9 mouse cellular contexts compared by ENCODE assay signal in the genomic region with DNA sequence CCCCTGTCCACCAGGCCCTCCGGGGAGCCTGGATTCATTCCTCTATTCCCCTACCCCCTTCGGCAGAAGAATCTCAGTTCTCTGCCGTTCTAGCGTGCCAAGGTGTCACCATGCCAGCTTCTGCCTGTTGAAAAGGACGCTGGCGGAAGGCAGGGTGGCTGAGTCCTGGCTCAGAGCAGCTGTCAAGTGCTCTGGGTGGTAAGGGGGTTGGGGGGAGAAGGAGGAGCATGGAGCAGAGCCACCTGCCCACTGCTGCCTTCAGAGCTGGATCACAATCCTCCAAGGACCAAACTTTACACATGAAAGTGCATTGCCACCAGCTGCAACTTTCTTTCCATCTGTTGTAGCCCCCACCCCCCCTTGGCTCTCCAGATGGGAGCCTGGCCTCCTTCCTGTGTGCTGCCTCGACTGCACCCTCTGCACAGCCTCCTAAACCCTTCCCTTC. TPM values are rescaled to one million over a fixed set of nuclear protein-coding genes. Genes with fewer than 3 reads are reported as not detected.
DNase-seq lines count a peak whose midpoint lies in the region; ATAC-seq and TF ChIP-seq lines count a peak whose summit lies in the region.
"Had no signal": no experiment of that assay in that cellular context is flagged by ENCODE, and none has a peak within 500 bp of the region (broad histone marks: within the 10 kb centered on the region; RNA-seq: fewer than 3 reads in every experiment).

No protein-coding gene starts in this region.

- no peaks in the 10 kb centered on the region for H3K27me3 ChIP-seq in heart, embryonic 12.5 days (replicated peaks)
- no peaks in the 10 kb centered on the region for H3K27me3 ChIP-seq in embryonic facial prominence, embryonic 11.5 days (ENCODE audit: control insufficient read depth, insufficient read depth, low read length)
- no peaks in the 10 kb centered on the region for H3K27me3 ChIP-seq in hindbrain, postnatal 0 days (ENCODE audit: insufficient read depth, low read length)
- H3K27me3 ChIP-seq in neural tube, embryonic 15.5 days (replicated peaks) = no peaks in the 10 kb centered on the region

- ATAC-seq in heart, embryonic 12.5 days (ENCODE audit: insufficient number of reproducible peaks, low FRiP score) = no peak
- no peak for ATAC-seq in embryonic facial prominence, embryonic 11.5 days (replicated peaks; ENCODE audit: insufficient number of reproducible peaks, low FRiP score, low TSS enrichment, low read depth)
- ATAC-seq in hindbrain, postnatal 0 days = peak; percentile 87
- ATAC-seq in neural tube, embryonic 15.5 days (ENCODE audit: low FRiP score) = peak; percentile 73
- ATAC-seq in CD4-positive, CD25-positive, alpha-beta regulatory T cell, adult 4 months = no peak

- H3K9ac ChIP-seq in heart, embryonic 12.5 days = no peak overlapping the region
- H3K9ac ChIP-seq in embryonic facial prominence, embryonic 11.5 days (replicated peaks; ENCODE audit: low read length) = no peak overlapping the region
- no peak overlapping the region for H3K9ac ChIP-seq in hindbrain, postnatal 0 days (replicated peaks; ENCODE audit: low read length)
- H3K9ac ChIP-seq in neural tube, embryonic 15.5 days (replicated peaks) = no peak overlapping the region
- H3K9ac ChIP-seq: lung, embryonic 14.5 days had no signal

- H3K4me2 ChIP-seq in heart, embryonic 12.5 days = no peak overlapping the region
- no peak overlapping the region for H3K4me2 ChIP-seq in embryonic facial prominence, embryonic 11.5 days (ENCODE audit: low read depth, low read length)
- no peak overlapping the region for H3K4me2 ChIP-seq in hindbrain, postnatal 0 days (ENCODE audit: low read depth, low read length)
- no peak overlapping the region for H3K4me2 ChIP-seq in neural tube, embryonic 15.5 days
- H3K4me2 ChIP-seq: lung, embryonic 14.5 days had no signal

- no peak overlapping the region for H3K27ac ChIP-seq in heart, embryonic 12.5 days (ENCODE audit: poor library complexity, severe bottlenecking)
- peak overlapping the region; percentile 3; the same call in 1 of the 2 replicates for H3K27ac ChIP-seq in embryonic facial prominence, embryonic 11.5 days (replicated peaks; ENCODE audit: low read depth, low read length)
- H3K27ac ChIP-seq in hindbrain, postnatal 0 days = peak overlapping the region; percentile 48
- peak overlapping the region; percentile 18; the same call in 1 of the 2 replicates for H3K27ac ChIP-seq in neural tube, embryonic 15.5 days (replicated peaks)

- H3K4me3 ChIP-seq in heart, embryonic 12.5 days = no peak overlapping the region
- no peak overlapping the region for H3K4me3 ChIP-seq in embryonic facial prominence, embryonic 11.5 days (ENCODE audit: low read depth, low read length)
- no peak overlapping the region for H3K4me3 ChIP-seq in hindbrain, postnatal 0 days (ENCODE audit: low read length)
- H3K4me3 ChIP-seq in neural tube, embryonic 15.5 days (replicated peaks) = no peak overlapping the region

- no peak for TF ChIP-seq CTCF in hindbrain, postnatal 0 days (IDR thresholded peaks at IDR 0.05; ENCODE audit: low read depth)

- no peaks in the 10 kb centered on the region for H3K9me3 ChIP-seq in heart, embryonic 12.5 days (replicated peaks)
- no peaks in the 10 kb centered on the region for H3K9me3 ChIP-seq in embryonic facial prominence, embryonic 11.5 days (replicated peaks; ENCODE audit: control insufficient read depth, low read length)
- H3K9me3 ChIP-seq in hindbrain, postnatal 0 days (ENCODE audit: low read length) = no peaks in the 10 kb centered on the region
- H3K9me3 ChIP-seq in neural tube, embryonic 15.5 days (replicated peaks) = no peaks in the 10 kb centered on the region

- no peaks in the 10 kb centered on the region for H3K4me1 ChIP-seq in heart, embryonic 12.5 days (replicated peaks)
- no peaks in the 10 kb centered on the region; the same call in 1 of the 2 replicates for H3K4me1 ChIP-seq in embryonic facial prominence, embryonic 11.5 days (ENCODE audit: control insufficient read depth, insufficient read depth, low read length)
- peaks cover 12% of the 10 kb centered on the region for H3K4me1 ChIP-seq in hindbrain, postnatal 0 days (ENCODE audit: insufficient read depth, low read length)
- peaks cover 22% of the 10 kb centered on the region for H3K4me1 ChIP-seq in neural tube, embryonic 15.5 days

- H3K36me3 ChIP-seq in heart, embryonic 12.5 days = peaks cover 51% of the 10 kb centered on the region
- H3K36me3 ChIP-seq in embryonic facial prominence, embryonic 11.5 days (replicated peaks; ENCODE audit: control insufficient read depth, insufficient read depth, low read depth, low read length) = peaks cover 13% of the 10 kb centered on the region
- peaks cover 21% of the 10 kb centered on the region; the same call in 1 of the 2 replicates for H3K36me3 ChIP-seq in hindbrain, postnatal 0 days (ENCODE audit: insufficient read depth, low read length)
- H3K36me3 ChIP-seq in neural tube, embryonic 15.5 days = peaks cover 50% of the 10 kb centered on the region

- peak; percentile 50 to 65 for DNase-seq in heart, adult 9 months (ENCODE audit: low spot score in 2 of 2)
- no peak for DNase-seq in embryonic facial prominence, embryonic 11.5 days (ENCODE audit: low spot score)
- DNase-seq in hindbrain, postnatal 0 days (ENCODE audit: low spot score) = peak; percentile 87
- no peak for DNase-seq in urinary bladder, postnatal 36 days (ENCODE audit: low spot score in 2 of 2)
- no peak for DNase-seq in urinary bladder, postnatal 25 days (ENCODE audit: low spot score)
- DNase-seq: lung, embryonic 14.5 days had no signal

- 64% methylated on average over 7 of the region's 7 CpGs for WGBS in heart, embryonic 12.5 days
- WGBS in embryonic facial prominence, embryonic 11.5 days = 61% methylated on average over 7 of the region's 7 CpGs
- WGBS in hindbrain, postnatal 0 days = 31% methylated on average over 7 of the region's 7 CpGs
- WGBS in neural tube, embryonic 15.5 days = 40% methylated on average over 7 of the region's 7 CpGs

RNA-seq across cellular contexts. Expression of gene Slc35b1, which starts 7.8 kb away (rescaled TPM):
- 86.0 and 86.5 TPM in 2 replicates for polyA plus RNA-seq in heart, embryonic 12.5 days (2016; fragmentation: Nextera tagmentation; extraction: Ambion mirVana)
- 125 and 134 TPM in 2 replicates for polyA plus RNA-seq in embryonic facial prominence, embryonic 11.5 days (2014; fragmentation: Nextera tagmentation; extraction: Ambion mirVana)
- total RNA-seq in hindbrain, postnatal 0 days (2014; rRNA removed) = 107 and 109 TPM in 2 replicates
- polyA plus RNA-seq in hindbrain, postnatal 0 days (2015; fragmentation: Nextera tagmentation; extraction: Ambion mirVana) = 158 and 159 TPM in 2 replicates
- polyA plus RNA-seq in neural tube, embryonic 15.5 days (2015; fragmentation: Nextera tagmentation; extraction: Ambion mirVana) = 129 and 144 TPM in 2 replicates
- 10 to 100 TPM; 53.8 to 61.1 TPM for polyA plus RNA-seq in CD4-positive, CD25-positive, alpha-beta regulatory T cell, adult 4 months (2017; shearing (Covaris generic))

RNA-seq across cellular contexts. Expression of gene Spop, which starts 21.6 kb away (rescaled TPM):
- polyA plus RNA-seq in heart, embryonic 12.5 days (2016; fragmentation: Nextera tagmentation; extraction: Ambion mirVana) = 115 and 119 TPM in 2 replicates
- 95.3 and 100 TPM in 2 replicates for polyA plus RNA-seq in embryonic facial prominence, embryonic 11.5 days (2014; fragmentation: Nextera tagmentation; extraction: Ambion mirVana)
- 49.8 and 51.1 TPM in 2 replicates for total RNA-seq in hindbrain, postnatal 0 days (2014; rRNA removed)
- 210 and 212 TPM in 2 replicates for polyA plus RNA-seq in hindbrain, postnatal 0 days (2015; fragmentation: Nextera tagmentation; extraction: Ambion mirVana)
- polyA plus RNA-seq in neural tube, embryonic 15.5 days (2015; fragmentation: Nextera tagmentation; extraction: Ambion mirVana) = 224 and 233 TPM in 2 replicates
- polyA plus RNA-seq in CD4-positive, CD25-positive, alpha-beta regulatory T cell, adult 4 months (2017; shearing (Covaris generic)) = 100 to 1,000 TPM; 176 to 230 TPM

RNA-seq across cellular contexts. Expression of gene Fam117a, which starts 55.4 kb away (rescaled TPM):
- 12.9 and 13.9 TPM in 2 replicates for polyA plus RNA-seq in heart, embryonic 12.5 days (2016; fragmentation: Nextera tagmentation; extraction: Ambion mirVana)
- 14.1 and 15.0 TPM in 2 replicates for polyA plus RNA-seq in embryonic facial prominence, embryonic 11.5 days (2014; fragmentation: Nextera tagmentation; extraction: Ambion mirVana)
- total RNA-seq in hindbrain, postnatal 0 days (2014; rRNA removed) = 5.6 and 10.7 TPM in 2 replicates
- polyA plus RNA-seq in hindbrain, postnatal 0 days (2015; fragmentation: Nextera tagmentation; extraction: Ambion mirVana) = 1.9 and 2.8 TPM in 2 replicates
- 2.4 and 4.3 TPM in 2 replicates for polyA plus RNA-seq in neural tube, embryonic 15.5 days (2015; fragmentation: Nextera tagmentation; extraction: Ambion mirVana)
- polyA plus RNA-seq in CD4-positive, CD25-positive, alpha-beta regulatory T cell, adult 4 months (2017; shearing (Covaris generic)) = 10 to 100 TPM; 21.1 to 26.9 TPM

Comparison
In these comparisons a context has a peak if more than half of its experiments do, and no peak if none do; other contexts are left out.
1. DNase-seq: peak in heart, adult 9 months (2 of 2) and hindbrain, postnatal 0 days (single experiment); none in embryonic facial prominence, embryonic 11.5 days (single experiment), urinary bladder, postnatal 36 days (0 of 2) and urinary bladder, postnatal 25 days (single experiment).
2. ATAC-seq: peak in hindbrain, postnatal 0 days (single experiment) and neural tube, embryonic 15.5 days (single experiment); none in heart, embryonic 12.5 days (single experiment), embryonic facial prominence, embryonic 11.5 days (single experiment) and CD4-positive, CD25-positive, alpha-beta regulatory T cell, adult 4 months (single experiment).